Mouse (Mus musculus): ENCODE data around the gene Ctrb1. TPM values are rescaled to one million over a fixed set of nuclear protein-coding genes. Genes with fewer than 3 reads are reported as not detected.

Gene Ctrb1
- not detected in 2 replicates for polyA plus RNA-seq (2021; fragmentation: Nextera tagmentation)
- long read RNA-seq, experiment 1, result 0 reads
- long read RNA-seq, experiment 2, result 0 reads

DNA sequence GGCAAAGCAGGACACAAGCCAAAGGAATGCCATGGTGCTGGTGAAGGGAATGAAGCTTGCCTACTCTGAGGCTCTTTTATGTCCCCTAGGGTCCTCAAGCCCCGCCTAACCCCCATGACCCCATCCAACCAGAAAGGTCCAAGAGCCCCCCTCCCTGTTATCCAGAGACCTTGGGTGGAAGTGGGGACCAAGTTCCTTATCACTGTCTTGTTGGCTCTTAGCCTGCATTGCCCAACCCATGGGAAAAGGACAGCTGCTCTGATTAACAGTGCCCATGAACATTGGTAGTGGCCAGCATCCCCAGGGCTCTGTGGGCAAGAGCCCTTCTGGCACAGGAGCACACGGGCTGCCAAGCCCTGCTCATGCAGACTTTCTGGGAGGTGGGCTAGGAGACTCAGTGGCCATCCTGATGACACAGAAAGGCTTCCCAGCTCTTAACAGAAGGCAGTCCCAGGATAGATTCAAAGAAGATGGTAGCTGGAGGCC is at the start of gene Ctrb1:
Ctrb1 (minus strand) TSS at position 51 of the 486 bp plus-strand sequence.

DNA sequence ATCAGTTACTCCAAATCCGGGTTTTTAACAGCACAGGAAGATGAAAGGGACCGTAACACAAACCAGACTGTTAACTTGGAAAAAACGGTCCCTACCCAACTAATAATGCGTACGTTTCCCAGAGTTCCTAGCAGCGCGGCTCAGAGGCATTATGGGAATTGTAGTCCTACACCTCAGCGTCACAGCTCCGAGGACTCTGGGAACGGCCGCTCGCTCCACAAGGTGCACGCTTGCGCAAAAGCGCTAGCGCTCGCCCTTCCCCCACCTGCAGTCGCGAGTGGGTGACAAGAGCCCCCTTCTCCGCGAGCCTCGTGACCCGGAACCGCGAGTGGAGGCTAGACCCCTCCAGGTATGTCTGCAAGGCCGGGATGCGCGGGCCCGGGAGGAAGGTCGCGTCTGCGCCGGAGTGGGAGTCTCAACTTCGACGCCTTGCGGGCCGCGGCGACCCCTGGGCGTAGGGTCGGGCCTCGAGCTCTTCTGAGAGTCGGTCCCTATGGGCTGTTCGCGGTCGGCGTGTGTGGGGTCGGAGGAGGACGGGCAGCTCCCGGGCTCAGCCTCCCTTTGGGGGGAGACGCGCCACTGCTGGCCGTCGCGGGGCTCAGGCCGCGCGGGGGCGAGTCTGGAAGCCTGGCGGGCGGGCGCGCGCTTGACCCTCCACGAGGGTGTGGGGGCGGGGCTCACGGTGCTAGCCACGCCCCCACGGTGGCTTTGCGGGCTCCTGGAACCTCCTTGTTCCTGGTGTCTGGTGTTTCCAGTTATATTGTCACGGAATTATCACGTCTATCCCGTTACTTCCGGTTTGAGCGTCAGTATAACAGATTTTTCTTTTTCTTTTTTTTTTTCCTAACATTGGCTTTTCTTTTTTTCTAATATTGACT is 47.3 kb downstream of the Ctrb1 start, which contains the start of gene Zfp1:
Zfp1 (plus strand) TSS at position 138 of the 878 bp plus-strand sequence.

Small RNA genes lying within 50 kb of the gene (microRNA-seq; reads per million reads assigned to microRNA genes)
- gene Mir7076, result not detected

Other genes starting within 250 kb of the Ctrb1 start
- 2.5 and 3.1 TPM in 2 replicates for gene Wdr59, start 168.9 kb downstream of the Ctrb1 start, polyA plus RNA-seq (2021; fragmentation: Nextera tagmentation)
- gene Znrf1, start 154.9 kb downstream of the Ctrb1 start, polyA plus RNA-seq (2021; fragmentation: Nextera tagmentation), result 12.6 and 13.8 TPM in 2 replicates
- 2.7 and 3.1 TPM in 2 replicates for gene Ldhd, start 60.6 kb downstream of the Ctrb1 start, polyA plus RNA-seq (2021; fragmentation: Nextera tagmentation)
- gene Zfp1, start 47.6 kb downstream of the Ctrb1 start, polyA plus RNA-seq (2021; fragmentation: Nextera tagmentation), result 23.7 and 28.3 TPM in 2 replicates
- 22.4 and 23.7 TPM in 2 replicates for gene Bcar1, start 52.8 kb upstream of the Ctrb1 start, polyA plus RNA-seq (2021; fragmentation: Nextera tagmentation)
- 155 TPM in 2 replicates for gene Cfdp1, start 163.3 kb upstream of the Ctrb1 start, polyA plus RNA-seq (2021; fragmentation: Nextera tagmentation)
- gene Tmem170, start 185.7 kb upstream of the Ctrb1 start, polyA plus RNA-seq (2021; fragmentation: Nextera tagmentation), result 3.5 and 7.6 TPM in 2 replicates
- gene Chst5, start 219.4 kb upstream of the Ctrb1 start, polyA plus RNA-seq (2021; fragmentation: Nextera tagmentation), result 1.8 TPM in 2 replicates
- gene Tmem231, start 242.9 kb upstream of the Ctrb1 start, polyA plus RNA-seq (2021; fragmentation: Nextera tagmentation), result 8.5 and 12.0 TPM in 2 replicates
- 523 and 551 TPM in 2 replicates for gene Gabarapl2, start 249.7 kb upstream of the Ctrb1 start, polyA plus RNA-seq (2021; fragmentation: Nextera tagmentation)

All from layer of hippocampus, adult 6 months (tissue).